11 mouse cellular contexts compared by ENCODE assay signal in the genomic region with DNA sequence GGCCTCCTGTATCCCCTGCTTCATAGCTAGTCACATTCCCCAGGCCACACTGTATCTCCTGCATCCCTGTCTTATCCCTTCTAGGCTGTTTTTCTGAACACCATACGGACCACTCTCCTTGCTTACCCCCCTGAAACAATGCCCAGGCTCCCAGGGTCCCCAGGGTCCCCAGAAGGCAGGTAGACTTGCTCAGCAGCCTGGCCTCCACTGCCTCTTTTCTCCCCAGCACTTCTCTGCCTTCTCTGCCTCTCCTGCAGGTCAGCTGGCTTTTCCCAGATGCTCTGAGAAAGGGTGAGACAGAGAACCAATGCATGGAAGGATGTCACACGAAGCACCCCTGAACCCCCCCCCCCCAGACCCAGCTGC. TPM values are rescaled to one million over a fixed set of nuclear protein-coding genes. Genes with fewer than 3 reads are reported as not detected.
DNase-seq lines count a peak whose midpoint lies in the region; ATAC-seq and TF ChIP-seq lines count a peak whose summit lies in the region.
"Had no signal": no experiment of that assay in that cellular context is flagged by ENCODE, and none has a peak within 500 bp of the region (broad histone marks: within the 10 kb centered on the region; RNA-seq: fewer than 3 reads in every experiment).

No protein-coding gene starts in this region.

- H3K9me3 ChIP-seq in heart, postnatal 0 days (replicated peaks; ENCODE audit: control insufficient read depth, low read length) = no peaks in the 10 kb centered on the region
- no peaks in the 10 kb centered on the region for H3K9me3 ChIP-seq in forebrain, postnatal 0 days (ENCODE audit: low read length)
- no peaks in the 10 kb centered on the region for H3K9me3 ChIP-seq in limb, embryonic 14.5 days (ENCODE audit: control insufficient read depth, low read length)
- H3K9me3 ChIP-seq in stomach, embryonic 15.5 days = no peaks in the 10 kb centered on the region
- H3K9me3 ChIP-seq: liver, embryonic 12.5 days had no signal

- no peak overlapping the region; the same call in 1 of the 2 replicates for H3K9ac ChIP-seq in heart, postnatal 0 days (replicated peaks; ENCODE audit: low read depth, low read length)
- peak overlapping the region; percentile 92 for H3K9ac ChIP-seq in forebrain, postnatal 0 days
- peak overlapping the region; percentile 79 for H3K9ac ChIP-seq in limb, embryonic 14.5 days (ENCODE audit: low read depth, low read length, severe bottlenecking)
- no peak overlapping the region for H3K9ac ChIP-seq in stomach, embryonic 15.5 days
- H3K9ac ChIP-seq: liver, embryonic 12.5 days had no signal

- TF ChIP-seq EP300 in heart, postnatal 0 days (IDR thresholded peaks at IDR 0.05; ENCODE audit: low read depth) = no peak

- TF ChIP-seq POLR2A in limb, embryonic 14.5 days (IDR thresholded peaks at IDR 0.05; ENCODE audit: borderline replicate concordance, extremely low read depth, insufficient read depth, insufficient read length) = no peak

- no peak overlapping the region for H3K4me2 ChIP-seq in heart, postnatal 0 days (ENCODE audit: low read depth, low read length)
- peak overlapping the region; percentile 88 for H3K4me2 ChIP-seq in forebrain, postnatal 0 days (ENCODE audit: low read depth)
- H3K4me2 ChIP-seq in limb, embryonic 14.5 days (replicated peaks; ENCODE audit: low read depth, low read length, severe bottlenecking) = peak overlapping the region; percentile 95
- H3K4me2 ChIP-seq in stomach, embryonic 15.5 days = peak overlapping the region; percentile 23; the same call in 1 of the 2 replicates
- H3K4me2 ChIP-seq: liver, embryonic 12.5 days had no signal

- peaks cover 73% of the 10 kb centered on the region for H3K27me3 ChIP-seq in heart, postnatal 0 days (ENCODE audit: control insufficient read depth, insufficient read depth, low read length)
- H3K27me3 ChIP-seq in forebrain, postnatal 0 days (ENCODE audit: insufficient read depth, low read length) = no peaks in the 10 kb centered on the region
- H3K27me3 ChIP-seq in limb, embryonic 14.5 days (ENCODE audit: control insufficient read depth, insufficient read depth, low read length) = peaks cover 33% of the 10 kb centered on the region
- H3K27me3 ChIP-seq in stomach, embryonic 15.5 days (replicated peaks) = peaks cover 31% of the 10 kb centered on the region

- DNase-seq in heart, postnatal 0 days (ENCODE audit: low spot score) = no peak
- DNase-seq in heart, adult 18-20 months = no peak
- DNase-seq in forebrain, postnatal 0 days = no peak
- no peak for DNase-seq in limb, embryonic 14.5 days (ENCODE audit: low spot score)
- DNase-seq in natural killer cell, adult 2 months (ENCODE audit: low spot score in 2 of 2) = no peak
- no peak for DNase-seq in urinary bladder, adult 18-20 months (ENCODE audit: low spot score in 2 of 2)
- DNase-seq in right cerebral cortex, postnatal 36 days (ENCODE audit: low spot score in 2 of 2) = no peak
- DNase-seq: kidney, adult 11 months; spleen, adult 18-20 months had no signal

- 33% methylated on average over 2 of the region's 2 CpGs for WGBS in heart, postnatal 0 days
- 29% methylated on average over 2 of the region's 2 CpGs for WGBS in forebrain, postnatal 0 days
- 13% methylated on average over 2 of the region's 2 CpGs for WGBS in limb, embryonic 14.5 days
- WGBS in stomach, embryonic 15.5 days = 31% methylated on average over 2 of the region's 2 CpGs

- no peak for TF ChIP-seq CTCF in heart, postnatal 0 days (IDR thresholded peaks at IDR 0.05; ENCODE audit: low read depth)
- TF ChIP-seq CTCF in forebrain, postnatal 0 days (IDR thresholded peaks at IDR 0.05; ENCODE audit: low read depth) = no peak

- 0 out of 2 replicates have a peak, but pooled peaks cover 7% of the 10 kb centered on the region for H3K4me1 ChIP-seq in heart, postnatal 0 days (ENCODE audit: control insufficient read depth, insufficient read depth)
- H3K4me1 ChIP-seq in forebrain, postnatal 0 days (ENCODE audit: insufficient read depth) = no peaks in the 10 kb centered on the region; the same call in 1 of the 2 replicates
- H3K4me1 ChIP-seq in limb, embryonic 14.5 days (ENCODE audit: control insufficient read depth, insufficient read depth, low read length) = peaks cover 27% of the 10 kb centered on the region
- peaks cover 21% of the 10 kb centered on the region for H3K4me1 ChIP-seq in stomach, embryonic 15.5 days

- no peaks in the 10 kb centered on the region for H3K36me3 ChIP-seq in heart, postnatal 0 days (replicated peaks; ENCODE audit: control insufficient read depth, insufficient read depth, low read length)
- H3K36me3 ChIP-seq in forebrain, postnatal 0 days (ENCODE audit: insufficient read depth) = no peaks in the 10 kb centered on the region
- no peaks in the 10 kb centered on the region for H3K36me3 ChIP-seq in limb, embryonic 14.5 days (ENCODE audit: control insufficient read depth, insufficient read depth, low read length)
- H3K36me3 ChIP-seq in stomach, embryonic 15.5 days = no peaks in the 10 kb centered on the region
- H3K36me3 ChIP-seq: liver, embryonic 12.5 days had no signal

- ATAC-seq in heart, postnatal 0 days (ENCODE audit: insufficient read depth, low read depth) = no peak
- no peak for ATAC-seq in forebrain, postnatal 0 days
- no peak for ATAC-seq in limb, embryonic 14.5 days (ENCODE audit: low FRiP score, low read depth)
- ATAC-seq in stomach, embryonic 15.5 days (ENCODE audit: insufficient read depth, low FRiP score, low read depth) = no peak
- ATAC-seq: liver, embryonic 12.5 days had no signal

- no peak overlapping the region for H3K27ac ChIP-seq in heart, postnatal 0 days (ENCODE audit: low read depth)
- H3K27ac ChIP-seq in forebrain, postnatal 0 days (ENCODE audit: low read depth, low read length) = peak overlapping the region; percentile 97
- no peak overlapping the region for H3K27ac ChIP-seq in limb, embryonic 14.5 days (replicated peaks; ENCODE audit: low read depth, low read length)
- H3K27ac ChIP-seq in stomach, embryonic 15.5 days = no peak overlapping the region
- H3K27ac ChIP-seq: liver, embryonic 12.5 days had no signal

- peak overlapping the region; percentile 81; the same call in 1 of the 2 replicates for H3K4me3 ChIP-seq in heart, postnatal 0 days (ENCODE audit: low read depth, low read length)
- peak overlapping the region; percentile 75 for H3K4me3 ChIP-seq in forebrain, postnatal 0 days (ENCODE audit: low read depth, low read length)
- H3K4me3 ChIP-seq in limb, embryonic 14.5 days (replicated peaks; ENCODE audit: low read length) = peak overlapping the region; percentile 80
- no peak overlapping the region for H3K4me3 ChIP-seq in stomach, embryonic 15.5 days (replicated peaks)
- H3K4me3 ChIP-seq: liver, embryonic 12.5 days had no signal

RNA-seq across cellular contexts. Expression of a gene that starts 2.7 kb away (rescaled TPM):
- 2.7 and 7.3 TPM in 2 replicates for total RNA-seq in heart, postnatal 0 days (2014; rRNA removed; ENCODE audit: low replicate concordance)
- polyA plus RNA-seq in heart, postnatal 0 days (2015; fragmentation: Nextera tagmentation; extraction: Ambion mirVana) = 2.1 and 2.2 TPM in 2 replicates
- total RNA-seq in heart, adult 18-20 months (2021) = 1 to 10 TPM in 1 of 2 experiments, under 1 TPM in 1; 0.69 to 1.1 TPM
- 103 and 122 TPM in 2 replicates for total RNA-seq in forebrain, postnatal 0 days (2014; rRNA removed)
- 45.4 and 70.1 TPM in 2 replicates for polyA plus RNA-seq in forebrain, postnatal 0 days (2015; fragmentation: Nextera tagmentation; extraction: Ambion mirVana)
- 16.0 and 20.1 TPM in 2 replicates for polyA plus RNA-seq in limb, embryonic 14.5 days (2012; rRNA removed)
- polyA plus RNA-seq in limb, embryonic 14.5 days (2014; fragmentation: Nextera tagmentation; extraction: Ambion mirVana) = 26.4 and 26.7 TPM in 2 replicates
- polyA plus RNA-seq in stomach, embryonic 15.5 days (2015; fragmentation: Nextera tagmentation; extraction: Ambion mirVana) = 5.3 and 5.7 TPM in 2 replicates

Comparison
In these comparisons a context has a peak if more than half of its experiments do, and no peak if none do; other contexts are left out.
1. H3K9ac ChIP-seq: peak in forebrain, postnatal 0 days (single experiment) and limb, embryonic 14.5 days (single experiment); none in heart, postnatal 0 days (single experiment) and stomach, embryonic 15.5 days (single experiment).